Mouse (Mus musculus) hindbrain, embryonic 16.5 days (tissue): ENCODE results near the gene Trim2. TPM values are rescaled to one million over a fixed set of nuclear protein-coding genes. Genes with fewer than 3 reads are reported as not detected.

Experiments
- ATAC-seq: fragments of 200-750 bp; cut with Nextera tagmentation; 2 replicates; pipeline ENCODE4 v1.8.0; 2017; ENCODE audit warnings: moderate TSS enrichment, moderate library complexity
- H3K27ac ChIP-seq: fragments of 300-500 bp; sonication (generic); 2 replicates; pipeline ENCODE4 v1.5.1; 2014; ENCODE audit warnings: low read depth, mild to moderate bottlenecking, control low read depth, low read length, moderate library complexity
- H3K27me3 ChIP-seq: fragments of 300-500 bp; sonication (generic); replicated peaks from 2 replicates; pipeline ENCODE4 v1.6.1; 2014; ENCODE audit warnings: low read length; ENCODE audit not compliant: control insufficient read depth, insufficient read depth
- H3K36me3 ChIP-seq: fragments of 300-500 bp; sonication (generic); 2 replicates; pipeline ENCODE4 v1.6.1; 2014; ENCODE audit warnings: mild to moderate bottlenecking, low read length, moderate library complexity, mixed read lengths; ENCODE audit not compliant: control insufficient read depth, insufficient read depth
- H3K4me1 ChIP-seq: fragments of 300-500 bp; sonication (generic); 2 replicates; pipeline ENCODE4 v1.6.1; 2014; ENCODE audit warnings: low read depth, low read length; ENCODE audit not compliant: control insufficient read depth, insufficient read depth
- H3K4me2 ChIP-seq: fragments of 300-500 bp; sonication (generic); 2 replicates; pipeline ENCODE4 v1.6.1; 2014; ENCODE audit warnings: mild to moderate bottlenecking, low read length, control low read depth, moderate library complexity
- H3K4me3 ChIP-seq: fragments of 300-500 bp; sonication (generic); 2 replicates; pipeline ENCODE4 v1.5.1; 2014; ENCODE audit warnings: mild to moderate bottlenecking, low read length, control low read depth, moderate library complexity
- H3K9ac ChIP-seq: fragments of 300-500 bp; sonication (generic); 2 replicates; pipeline ENCODE4 v1.6.1; 2014; ENCODE audit warnings: low read depth, mild to moderate bottlenecking, control low read depth, low read length, moderate library complexity
- H3K9me3 ChIP-seq: fragments of 300-500 bp; sonication (generic); 2 replicates; pipeline ENCODE4 v1.6.1; 2014; ENCODE audit warnings: mild to moderate bottlenecking, low read length, moderate library complexity; ENCODE audit not compliant: control insufficient read depth
- WGBS: fragments of 180-500 bp; shearing (Covaris S2); extraction: QIAGEN DNeasy Blood & Tissue Kit; methylation state at CpG from one replicate; pipeline ENCODE4 v1.1.7; 2014; 5-methylcytosine and 5-hydroxymethylcytosine counted together
- polyA plus RNA-seq: library from polyadenylated mRNA; unstranded; fragments of >200 nt; fragmentation: Nextera tagmentation; extraction: Ambion mirVana; gene quantifications from 2 replicates; pipeline ENCODE4 v1.2.1, GENCODE M21; 2015

Gene Trim2
- polyA plus RNA-seq, 1 experiment from 2014 or later, result 154 TPM

GRCm38 (mm10) chr3:84169393-84170005 lies 137.2 kb downstream of the Trim2 start:
- H3K9me3 ChIP-seq, result no peaks in the 10 kb centered on the region
- no peak for ATAC-seq
- H3K36me3 ChIP-seq, result peaks cover 45% of the 10 kb centered on the region
- no peak overlapping the region for H3K4me3 ChIP-seq
- H3K4me2 ChIP-seq, result no peak overlapping the region
- no peak overlapping the region for H3K27ac ChIP-seq
- no peaks in the 10 kb centered on the region for H3K27me3 ChIP-seq
- H3K4me1 ChIP-seq, result no peaks in the 10 kb centered on the region
- no peak overlapping the region for H3K9ac ChIP-seq
- 76% methylated on average over 8 of the region's 8 CpGs for WGBS

- H3K27ac ChIP-seq, result no peak overlapping the region
- no peak overlapping the region for H3K4me3 ChIP-seq
- H3K9me3 ChIP-seq, result no peaks in the 10 kb centered on the region
- ATAC-seq, result no peak
- H3K4me1 ChIP-seq, result no peaks in the 10 kb centered on the region
- no peak overlapping the region for H3K4me2 ChIP-seq
- H3K36me3 ChIP-seq, result peaks cover 48% of the 10 kb centered on the region
- H3K27me3 ChIP-seq, result no peaks in the 10 kb centered on the region
- 86% methylated on average over 6 of the region's 6 CpGs for WGBS
- no peak overlapping the region for H3K9ac ChIP-seq
These were observed 137.7 kb downstream of the Trim2 start for GRCm38 (mm10) chr3:84168943-84169342.

DNA sequence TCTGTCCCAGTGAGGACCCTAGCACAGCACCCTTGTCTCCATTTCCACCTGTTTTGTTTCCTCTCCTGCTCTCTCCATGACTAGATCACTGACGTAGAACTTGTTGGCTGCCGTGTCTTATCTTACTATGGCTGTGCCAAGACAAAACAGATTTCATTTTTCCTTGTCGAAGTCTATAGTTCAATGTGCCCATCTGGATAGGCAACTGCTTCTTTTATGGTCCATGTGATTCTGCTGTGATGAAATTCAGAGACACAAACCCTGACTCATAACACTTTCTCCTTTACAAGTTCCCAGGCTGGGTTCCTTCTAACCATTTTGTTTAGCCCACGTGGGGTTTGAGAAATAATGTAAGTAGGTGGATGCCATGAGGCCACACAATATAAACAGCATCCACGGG lies 140.6 kb downstream of the Trim2 start:
- peaks cover 37% of the 10 kb centered on the region for H3K36me3 ChIP-seq
- 90% methylated on average over 5 of the region's 5 CpGs for WGBS

DNA sequence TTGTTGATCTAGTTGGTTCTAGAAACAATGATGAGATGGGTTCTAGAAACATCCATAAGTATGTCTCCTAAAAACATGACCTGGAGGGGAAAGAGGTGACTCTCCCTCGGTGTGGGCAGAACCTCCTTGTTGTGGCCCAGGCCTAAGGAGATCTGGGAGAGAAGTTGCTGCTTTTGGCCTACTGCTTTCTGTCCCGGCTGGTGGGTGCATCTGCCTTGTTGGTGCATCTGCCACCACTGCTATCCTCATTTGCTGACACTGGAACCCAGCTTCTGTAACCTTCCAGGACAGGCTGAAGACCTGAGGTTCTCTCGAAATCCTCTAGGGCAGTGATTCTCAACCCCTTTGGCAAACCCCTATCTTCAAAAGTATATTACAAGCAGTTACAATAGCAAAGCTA lies 141.3 kb downstream of the Trim2 start:
- 92% methylated on average over 3 of the region's 3 CpGs for WGBS
- Histone ChIP-seq H3K4me1 (no peaks in the 10 kb centered on the region), H3K4me3 (no peak overlapping the region), H3K36me3 (peaks cover 37% of the 10 kb centered on the region), H3K27me3 (no peaks in the 10 kb centered on the region), H3K9ac (no peak overlapping the region), H3K9me3 (no peaks in the 10 kb centered on the region), H3K4me2 (no peak overlapping the region), H3K27ac (no peak overlapping the region)
- ATAC-seq, result no peak

More for the DNA sequence above, 140.6 kb downstream of the Trim2 start:
- no peak for ATAC-seq
- Histone ChIP-seq H3K4me3 (no peak overlapping the region), H3K27me3 (no peaks in the 10 kb centered on the region), H3K9ac (no peak overlapping the region), H3K4me2 (no peak overlapping the region), H3K27ac (no peak overlapping the region), H3K9me3 (no peaks in the 10 kb centered on the region), H3K4me1 (no peaks in the 10 kb centered on the region)

DNA sequence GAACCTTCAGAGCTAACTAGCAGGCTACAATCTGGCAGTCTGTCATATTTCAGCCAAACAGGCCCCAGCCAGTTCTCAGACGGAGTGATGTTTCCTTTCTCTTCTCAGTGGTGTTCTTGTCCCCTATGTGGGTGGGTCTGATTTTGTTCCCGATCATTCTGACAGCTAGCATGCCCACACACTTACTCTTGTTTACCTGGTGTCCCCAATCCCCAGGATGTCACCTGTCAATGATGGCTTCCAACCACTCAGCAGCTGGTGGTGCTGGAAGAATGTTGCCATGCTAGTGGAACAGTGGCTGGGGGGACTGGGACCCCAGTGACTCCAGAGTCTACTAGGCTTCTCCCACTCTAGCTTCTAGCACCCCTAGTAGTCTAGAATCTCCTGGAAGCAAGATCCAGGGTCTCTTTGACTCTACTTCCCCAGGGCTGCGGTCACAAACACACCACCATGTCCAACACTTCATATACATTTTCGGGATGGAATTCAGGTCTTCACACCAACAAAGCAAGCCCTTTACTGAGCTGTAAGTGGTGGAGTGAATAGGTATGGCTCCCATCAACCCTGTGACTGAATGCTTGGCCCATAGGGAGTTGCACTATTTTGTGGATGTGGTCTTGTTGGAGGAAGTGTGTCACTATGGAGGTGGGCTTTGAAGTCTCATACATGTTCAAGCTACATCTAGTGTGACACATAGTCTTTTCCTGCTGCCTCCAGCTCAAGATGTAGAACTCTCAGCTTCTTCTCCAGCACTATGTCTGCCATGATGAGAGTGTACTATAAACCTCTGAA lies 148.9 kb downstream of the Trim2 start:
- Histone ChIP-seq H3K4me3 (no peak overlapping the region), H3K4me1 (peaks cover 3% of the 10 kb centered on the region; the same call in 1 of the 2 replicates), H3K27ac (no peak overlapping the region), H3K27me3 (no peaks in the 10 kb centered on the region), H3K36me3 (peaks cover 10% of the 10 kb centered on the region), H3K4me2 (no peak overlapping the region), H3K9ac (no peak overlapping the region), H3K9me3 (no peaks in the 10 kb centered on the region)
- WGBS, result 83% methylated on average over 4 of the region's 4 CpGs
- no peak for ATAC-seq

GRCm38 (mm10) chr3:84157011-84157410 lies 149.7 kb downstream of the Trim2 start:
- Histone ChIP-seq H3K9me3 (no peaks in the 10 kb centered on the region), H3K4me1 (peaks cover 3% of the 10 kb centered on the region; the same call in 1 of the 2 replicates), H3K27me3 (no peaks in the 10 kb centered on the region), H3K27ac (no peak overlapping the region), H3K4me2 (no peak overlapping the region), H3K36me3 (peaks cover 10% of the 10 kb centered on the region), H3K9ac (no peak overlapping the region), H3K4me3 (no peak overlapping the region)
- ATAC-seq, result no peak
- 47% methylated on average over 4 of the region's 4 CpGs for WGBS

GRCm38 (mm10) chr3:84156105-84156504 lies 150.6 kb downstream of the Trim2 start:
- Histone ChIP-seq H3K27ac (no peak overlapping the region), H3K4me1 (peaks cover 3% of the 10 kb centered on the region; the same call in 1 of the 2 replicates), H3K36me3 (peaks cover 10% of the 10 kb centered on the region), H3K4me2 (peak overlapping the region; percentile 100), H3K9ac (no peak overlapping the region), H3K4me3 (peak overlapping the region; percentile 62), H3K27me3 (no peaks in the 10 kb centered on the region), H3K9me3 (no peaks in the 10 kb centered on the region)
- ATAC-seq, result no peak
- 58% methylated on average over 6 of the region's 6 CpGs for WGBS

GRCm38 (mm10) chr3:84155558-84156006 lies 151.1 kb downstream of the Trim2 start, which contains the start of gene Mnd1:
Mnd1 (minus strand) TSS chr3:84155786.
- Histone ChIP-seq H3K4me2 (peak within 1 kb of the TSS; percentile 100), H3K9me3 (no peaks in the 10 kb centered on the region), H3K36me3 (peaks cover 8% of the 10 kb centered on the region), H3K9ac (peak within 1 kb of the TSS; percentile 65), H3K4me1 (peaks cover 3% of the 10 kb centered on the region; the same call in 1 of the 2 replicates), H3K27ac (no peak within 1 kb of the TSS), H3K27me3 (no peaks in the 10 kb centered on the region), H3K4me3 (peak within 1 kb of the TSS; percentile 62)
- 0% methylated on average over 27 of the region's 29 CpGs for WGBS
- ATAC-seq, result peak; percentile 98

GRCm38 (mm10) chr3:84155146-84155545 lies 151.5 kb downstream of the Trim2 start:
- peak overlapping the region; percentile 62 for H3K4me3 ChIP-seq
- H3K27ac ChIP-seq, result no peak overlapping the region
- H3K36me3 ChIP-seq, result peaks cover 7% of the 10 kb centered on the region
- H3K4me2 ChIP-seq, result peak overlapping the region; percentile 100
- peaks cover 3% of the 10 kb centered on the region; the same call in 1 of the 2 replicates for H3K4me1 ChIP-seq
- no peak for ATAC-seq
- H3K9ac ChIP-seq, result peak overlapping the region; percentile 65
- WGBS, result under 1% methylated on average over 27 of the region's 27 CpGs
- H3K27me3 ChIP-seq, result no peaks in the 10 kb centered on the region
- H3K9me3 ChIP-seq, result no peaks in the 10 kb centered on the region
